Mouse (Mus musculus) neural tube, embryonic 13.5 days (tissue): Measurements from ENCODE around the gene Pde4d. TPM values are rescaled to one million over a fixed set of nuclear protein-coding genes. Genes with fewer than 3 reads are reported as not detected.

Experiments used
- ATAC-seq: fragments of 200-750 bp; cut with Nextera tagmentation; 2 replicates; pipeline ENCODE4 v1.8.0; 2017; ENCODE audit warnings: low read depth, mild to moderate bottlenecking, moderate TSS enrichment, moderate library complexity
- H3K27ac ChIP-seq: fragments of 300-500 bp; sonication (generic); replicated peaks from 2 replicates; pipeline ENCODE4 v1.5.1; 2015; ENCODE audit warnings: moderate library complexity, mild to moderate bottlenecking, inconsistent platforms
- H3K27me3 ChIP-seq: fragments of 300-500 bp; sonication (generic); 2 replicates; pipeline ENCODE4 v1.6.1; 2015; ENCODE audit warnings: mild to moderate bottlenecking, inconsistent platforms
- H3K36me3 ChIP-seq: fragments of 300-500 bp; sonication (generic); 2 replicates; pipeline ENCODE4 v1.6.1; 2015; ENCODE audit warnings: mild to moderate bottlenecking, inconsistent platforms
- H3K4me1 ChIP-seq: fragments of 300-500 bp; sonication (generic); replicated peaks from 2 replicates; pipeline ENCODE4 v1.6.1; 2015; ENCODE audit warnings: inconsistent platforms
- H3K4me2 ChIP-seq: fragments of 300-500 bp; sonication (generic); 2 replicates; pipeline ENCODE4 v1.6.1; 2015; ENCODE audit warnings: inconsistent platforms, mild to moderate bottlenecking, moderate library complexity
- H3K4me3 ChIP-seq: fragments of 300-500 bp; sonication (generic); 2 replicates; pipeline ENCODE4 v1.5.1; 2015; ENCODE audit warnings: mild to moderate bottlenecking, inconsistent platforms
- H3K9ac ChIP-seq: fragments of 300-500 bp; sonication (generic); 2 replicates; pipeline ENCODE4 v1.6.1; 2015; ENCODE audit warnings: moderate library complexity, mild to moderate bottlenecking, inconsistent platforms
- H3K9me3 ChIP-seq: fragments of 300-500 bp; sonication (generic); 2 replicates; pipeline ENCODE4 v1.6.1; 2016; ENCODE audit warnings: inconsistent platforms
- WGBS: fragments of 180-500 bp; shearing (Covaris S2); methylation state at CpG from one replicate; pipeline ENCODE4 v1.1.7; 2015; 5-methylcytosine and 5-hydroxymethylcytosine counted together
- polyA plus RNA-seq: library from polyadenylated mRNA; unstranded; fragments of >200 nt; fragmentation: Nextera tagmentation; extraction: Ambion mirVana; gene quantifications from 2 replicates; pipeline ENCODE4 v1.2.1, GENCODE M21; 2015

Pde4d gene
- polyA plus RNA-seq, 1 experiment from 2014 or later: 15.5 TPM

DNA sequence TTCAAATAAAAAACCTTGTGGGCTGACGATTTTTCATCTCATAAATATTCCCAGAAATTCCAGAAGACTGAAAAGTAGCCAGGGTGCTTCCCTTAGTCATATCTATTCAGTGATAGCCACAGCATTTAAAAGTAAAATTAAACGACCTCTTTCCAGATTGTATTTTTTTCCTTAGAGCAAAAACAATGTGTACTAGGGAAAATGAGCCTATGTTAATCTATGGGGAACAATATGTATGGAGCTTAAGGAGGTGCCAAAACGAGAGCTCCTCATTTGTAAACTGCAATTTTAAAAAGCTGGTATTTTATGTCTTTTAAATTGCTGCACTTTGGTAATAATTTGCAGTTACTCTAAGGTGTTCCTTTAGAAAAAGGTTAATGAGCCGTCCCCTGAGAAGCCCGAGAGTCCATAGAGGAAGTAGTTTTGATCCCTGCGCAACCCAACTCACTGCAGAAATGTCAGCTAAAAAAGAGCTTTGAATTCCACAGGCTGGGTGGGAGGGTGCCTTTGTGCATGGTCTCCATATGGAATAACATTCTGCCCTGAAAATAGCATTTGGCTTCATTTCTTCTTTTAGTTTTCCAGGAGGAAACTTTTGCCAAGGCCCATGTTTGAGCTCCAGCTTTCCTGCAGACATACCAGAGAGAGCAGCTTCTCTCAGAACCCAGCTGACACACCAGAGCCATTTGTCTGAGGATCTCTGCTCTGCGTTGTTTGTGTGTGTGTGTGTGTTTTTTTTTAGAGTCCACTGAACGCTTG, 1222.0 kb downstream of the Pde4d start:
- ATAC-seq: no peak
- H3K4me1 ChIP-seq: peaks cover 5% of the 10 kb centered on the region; the same call in 1 of the 2 replicates
- H3K9me3 ChIP-seq: no peaks in the 10 kb centered on the region
- H3K4me2 ChIP-seq: no peak overlapping the region
- no peak overlapping the region for H3K27ac ChIP-seq
- H3K9ac ChIP-seq: no peak overlapping the region
- H3K27me3 ChIP-seq: no peaks in the 10 kb centered on the region
- H3K4me3 ChIP-seq: no peak overlapping the region
- 40% methylated on average over 8 of the region's 8 CpGs for WGBS
- H3K36me3 ChIP-seq: no peaks in the 10 kb centered on the region

DNA sequence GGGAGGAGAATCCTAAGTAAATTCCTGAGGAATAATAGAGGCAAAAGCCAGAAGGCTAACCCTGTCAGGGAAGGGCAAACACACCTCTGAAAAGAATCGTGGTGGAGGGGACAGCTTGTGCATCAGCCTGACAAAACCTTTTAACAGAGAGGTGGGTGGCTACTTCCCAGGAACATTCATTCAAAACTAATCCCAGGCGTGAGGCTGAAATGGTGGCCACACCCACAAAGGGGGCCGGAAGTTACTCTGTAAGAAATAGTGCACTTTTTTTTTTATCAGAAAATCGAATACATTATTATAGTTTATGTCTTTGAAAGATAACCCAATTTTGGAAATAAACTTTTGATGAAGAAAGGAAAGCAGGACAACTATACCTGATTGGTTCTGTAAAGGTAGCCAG, 1227.3 kb downstream of the Pde4d start:
- WGBS: 68% methylated on average over 4 of the region's 4 CpGs
- Histone ChIP-seq H3K4me2 (no peak overlapping the region), H3K9me3 (no peaks in the 10 kb centered on the region), H3K4me1 (no peaks in the 10 kb centered on the region), H3K9ac (no peak overlapping the region), H3K36me3 (no peaks in the 10 kb centered on the region), H3K4me3 (no peak overlapping the region), H3K27me3 (no peaks in the 10 kb centered on the region), H3K27ac (no peak overlapping the region)
- no peak for ATAC-seq

DNA sequence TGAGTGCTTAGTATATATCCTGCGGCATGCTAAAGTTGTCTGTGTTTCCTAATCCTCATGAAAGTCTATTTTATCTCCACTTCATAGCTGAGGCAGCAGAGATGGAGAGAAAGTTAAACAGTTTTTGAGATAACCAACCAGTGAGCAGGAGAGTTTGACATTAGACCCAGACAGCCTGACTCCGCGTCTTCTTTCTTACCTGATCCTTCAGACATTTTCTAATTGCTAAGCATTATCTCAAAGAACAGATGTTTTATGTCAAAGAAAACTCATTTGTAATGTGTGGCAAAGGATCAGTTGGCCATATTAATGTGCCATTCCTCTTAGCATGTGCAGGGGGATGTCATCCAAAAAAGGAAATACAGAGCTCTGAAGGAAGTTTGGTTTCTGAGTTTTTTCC, 1227.9 kb downstream of the Pde4d start:
- WGBS: 93% methylated on average over 3 of the region's 3 CpGs
- H3K9ac ChIP-seq: no peak overlapping the region

DNA sequence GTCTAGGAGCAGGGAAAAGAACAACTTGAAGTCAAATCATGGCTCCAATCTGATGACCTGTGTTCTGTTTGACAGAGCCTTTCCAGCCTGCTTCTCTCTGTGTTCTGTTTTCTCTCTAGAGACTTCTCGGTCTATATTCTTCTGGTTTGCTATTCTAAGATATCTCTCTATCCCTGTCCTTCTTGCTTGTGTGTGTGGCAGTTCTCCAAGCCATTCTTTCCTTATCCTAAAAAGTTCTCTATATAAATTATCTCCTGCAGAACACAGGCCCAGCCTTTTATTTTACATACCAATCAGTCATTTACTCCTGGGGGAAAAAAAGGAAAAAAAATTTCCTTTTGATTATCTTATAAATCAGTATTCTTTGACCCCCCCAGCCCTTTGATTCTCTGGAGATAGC, 1229.2 kb downstream of the Pde4d start:
- H3K27ac ChIP-seq: no peak overlapping the region
- WGBS: 94% methylated on average over 1 of the region's 1 CpGs
- no peak for ATAC-seq
- H3K9me3 ChIP-seq: no peaks in the 10 kb centered on the region
- H3K4me3 ChIP-seq: no peak overlapping the region
- peaks cover 3% of the 10 kb centered on the region; the same call in 1 of the 2 replicates for H3K4me1 ChIP-seq
- H3K27me3 ChIP-seq: no peaks in the 10 kb centered on the region
- no peaks in the 10 kb centered on the region for H3K36me3 ChIP-seq
- no peak overlapping the region for H3K4me2 ChIP-seq
- H3K9ac ChIP-seq: no peak overlapping the region

More for the DNA sequence above, 1227.9 kb downstream of the Pde4d start:
- ATAC-seq: no peak
- H3K4me2 ChIP-seq: no peak overlapping the region
- H3K27me3 ChIP-seq: no peaks in the 10 kb centered on the region
- H3K9me3 ChIP-seq: no peaks in the 10 kb centered on the region
- no peak overlapping the region for H3K27ac ChIP-seq
- no peaks in the 10 kb centered on the region for H3K36me3 ChIP-seq
- no peak overlapping the region for H3K4me3 ChIP-seq
- no peaks in the 10 kb centered on the region for H3K4me1 ChIP-seq

DNA sequence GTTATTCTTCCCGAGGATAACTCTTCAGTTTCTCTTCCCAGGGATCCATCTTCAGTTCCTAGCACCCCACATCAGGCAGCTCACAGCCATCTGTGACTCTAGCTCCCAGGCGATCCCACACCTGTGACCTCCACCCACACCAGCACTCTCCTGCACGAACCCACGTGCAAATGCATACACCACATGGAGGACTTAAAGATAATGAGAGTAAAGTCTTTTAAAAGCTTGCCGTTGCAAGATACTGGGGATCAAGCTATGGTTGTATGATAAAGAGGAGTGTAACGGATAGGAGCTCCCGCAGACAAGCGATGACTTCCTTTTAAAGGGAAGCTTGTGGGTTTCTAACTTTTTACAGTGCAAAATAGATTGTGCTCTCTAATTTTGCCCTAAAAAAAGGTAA, 1230.5 kb downstream of the Pde4d start:
- no peak for ATAC-seq
- no peak overlapping the region for H3K4me3 ChIP-seq
- no peaks in the 10 kb centered on the region for H3K36me3 ChIP-seq
- H3K9ac ChIP-seq: no peak overlapping the region
- 92% methylated on average over 8 of the region's 8 CpGs for WGBS
- H3K4me1 ChIP-seq: peaks cover 12% of the 10 kb centered on the region
- H3K27me3 ChIP-seq: no peaks in the 10 kb centered on the region
- H3K4me2 ChIP-seq: no peak overlapping the region
- no peaks in the 10 kb centered on the region for H3K9me3 ChIP-seq
- H3K27ac ChIP-seq: no peak overlapping the region

DNA sequence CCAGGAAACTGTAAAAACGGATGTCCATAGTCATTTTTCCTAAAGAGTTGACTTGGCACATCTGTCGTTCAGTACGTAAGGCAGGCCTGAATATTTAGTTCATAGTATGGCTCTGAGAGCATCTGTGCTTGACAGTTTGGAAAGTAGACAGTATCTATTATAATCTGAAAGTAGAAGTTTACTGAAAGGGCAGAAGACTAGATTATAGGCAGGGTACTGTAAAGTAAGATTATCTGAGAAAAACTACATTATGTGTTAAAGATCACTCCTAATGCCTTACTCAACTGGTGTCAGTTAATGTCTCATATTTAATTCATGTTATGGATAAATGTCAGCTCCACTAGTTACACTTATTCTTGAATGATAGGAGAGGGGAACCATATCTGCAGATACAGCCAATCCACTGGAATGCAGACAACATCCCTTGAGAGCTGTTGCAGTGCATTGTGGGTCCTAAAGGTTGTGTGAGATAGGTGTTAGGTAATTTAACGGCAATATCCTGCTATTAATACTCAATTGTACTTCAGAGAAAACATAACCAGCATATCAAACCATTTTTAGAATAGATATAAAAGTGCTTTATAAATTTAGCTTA, 1232.0 kb downstream of the Pde4d start:
- Histone ChIP-seq H3K36me3 (no peaks in the 10 kb centered on the region), H3K9me3 (no peaks in the 10 kb centered on the region), H3K27ac (no peak overlapping the region), H3K4me3 (no peak overlapping the region), H3K27me3 (no peaks in the 10 kb centered on the region), H3K4me1 (peaks cover 25% of the 10 kb centered on the region), H3K9ac (no peak overlapping the region), H3K4me2 (no peak overlapping the region)
- no peak for ATAC-seq
- 85% methylated on average over 4 of the region's 4 CpGs for WGBS

DNA sequence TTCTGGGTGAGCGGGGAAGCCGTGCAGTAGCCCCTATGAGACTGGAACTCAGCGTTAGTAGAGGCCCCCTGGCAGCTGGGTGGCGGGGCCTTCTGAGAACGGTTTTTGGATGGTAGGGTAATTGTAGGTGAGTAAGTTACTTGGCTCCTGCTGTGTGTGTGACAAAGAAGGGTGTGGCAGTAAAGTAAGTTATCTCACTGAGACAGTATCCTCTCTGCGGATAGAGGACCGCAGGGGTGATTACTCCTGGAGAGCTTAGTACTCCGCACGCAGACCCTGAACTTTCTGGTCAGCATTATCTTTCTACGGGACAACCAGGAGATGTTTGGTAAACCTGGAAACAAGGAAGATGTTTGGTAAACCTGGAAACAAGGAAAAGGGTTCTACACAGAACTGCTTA, 1233.3 kb downstream of the Pde4d start:
- Histone ChIP-seq H3K9ac (no peak overlapping the region), H3K27ac (no peak overlapping the region), H3K4me1 (peaks cover 25% of the 10 kb centered on the region), H3K9me3 (no peaks in the 10 kb centered on the region), H3K27me3 (no peaks in the 10 kb centered on the region), H3K4me3 (no peak overlapping the region), H3K4me2 (no peak overlapping the region), H3K36me3 (no peaks in the 10 kb centered on the region)
- ATAC-seq: no peak
- WGBS: 68% methylated on average over 10 of the region's 10 CpGs

DNA sequence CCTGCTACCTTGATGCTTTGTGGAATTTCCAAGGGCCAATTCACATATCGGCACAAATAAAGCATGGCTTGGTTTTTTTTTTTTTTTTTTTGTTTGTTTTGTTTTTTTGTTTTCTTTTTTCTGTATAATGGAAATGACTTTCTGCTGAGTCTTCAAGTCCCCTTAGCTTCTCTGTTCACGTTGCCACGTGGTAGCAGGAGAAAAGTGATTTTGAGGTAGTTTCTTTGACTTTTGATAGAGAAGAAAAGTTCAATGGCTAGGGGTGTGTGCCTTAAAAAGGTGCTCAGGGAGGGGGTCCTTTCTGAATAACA, 1235.2 kb downstream of the Pde4d start:
- Histone ChIP-seq H3K4me2 (peak overlapping the region; percentile 77), H3K4me1 (peaks cover 25% of the 10 kb centered on the region), H3K27me3 (no peaks in the 10 kb centered on the region), H3K4me3 (peak overlapping the region; percentile 43), H3K27ac (no peak overlapping the region), H3K9ac (peak overlapping the region; percentile 66), H3K9me3 (no peaks in the 10 kb centered on the region), H3K36me3 (no peaks in the 10 kb centered on the region)
- no peak for ATAC-seq
- WGBS: 10% methylated on average over 3 of the region's 3 CpGs

DNA sequence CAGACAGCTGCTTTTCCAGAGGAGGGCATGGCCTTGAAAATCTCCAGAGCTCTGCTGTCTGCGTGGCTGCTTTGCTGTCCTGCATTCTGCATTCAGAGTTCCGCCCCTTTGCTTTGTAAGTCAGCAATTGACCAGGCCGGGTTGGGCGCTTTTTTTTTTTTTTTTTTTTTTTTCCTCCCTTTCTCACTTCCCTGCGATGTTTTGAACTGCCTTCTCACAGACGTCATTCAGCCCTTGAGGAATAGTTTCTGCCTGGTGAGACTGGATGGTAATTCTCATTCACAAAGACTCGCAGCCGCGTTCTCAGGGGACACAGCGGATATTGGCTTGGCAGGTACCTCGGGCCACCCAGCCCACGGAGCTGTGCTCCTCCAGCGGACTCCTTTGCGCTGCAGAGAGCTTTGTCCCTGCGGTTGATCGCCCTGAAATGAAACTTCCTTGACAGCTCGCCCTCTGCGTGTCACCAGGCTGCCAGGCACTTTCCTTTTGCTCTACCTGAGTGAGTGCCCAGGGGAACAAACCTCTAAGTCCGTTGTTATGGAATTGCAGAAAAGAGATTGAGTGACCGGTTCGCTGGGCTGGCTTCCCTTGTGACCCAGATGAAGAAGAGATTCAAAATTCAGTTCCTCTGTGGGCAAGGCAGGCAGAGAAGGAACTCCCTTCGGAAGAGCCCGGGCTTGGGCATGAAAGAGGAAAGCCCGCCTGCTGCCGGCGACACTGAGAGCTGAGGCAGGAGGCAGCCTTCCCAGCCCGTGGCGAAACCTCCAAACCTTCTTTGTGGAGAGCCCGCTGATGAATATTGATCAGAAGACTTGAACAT, 1235.8 kb downstream of the Pde4d start:
- Histone ChIP-seq H3K9ac (peak overlapping the region; percentile 66), H3K27me3 (no peaks in the 10 kb centered on the region), H3K9me3 (no peaks in the 10 kb centered on the region), H3K36me3 (no peaks in the 10 kb centered on the region), H3K4me1 (peaks cover 25% of the 10 kb centered on the region), H3K27ac (no peak overlapping the region), H3K4me2 (peak overlapping the region; percentile 77), H3K4me3 (peak overlapping the region; percentile 43)
- under 1% methylated on average over 29 of the region's 29 CpGs for WGBS
- ATAC-seq: peak; percentile 38; the same call in 1 of the 2 replicates

DNA sequence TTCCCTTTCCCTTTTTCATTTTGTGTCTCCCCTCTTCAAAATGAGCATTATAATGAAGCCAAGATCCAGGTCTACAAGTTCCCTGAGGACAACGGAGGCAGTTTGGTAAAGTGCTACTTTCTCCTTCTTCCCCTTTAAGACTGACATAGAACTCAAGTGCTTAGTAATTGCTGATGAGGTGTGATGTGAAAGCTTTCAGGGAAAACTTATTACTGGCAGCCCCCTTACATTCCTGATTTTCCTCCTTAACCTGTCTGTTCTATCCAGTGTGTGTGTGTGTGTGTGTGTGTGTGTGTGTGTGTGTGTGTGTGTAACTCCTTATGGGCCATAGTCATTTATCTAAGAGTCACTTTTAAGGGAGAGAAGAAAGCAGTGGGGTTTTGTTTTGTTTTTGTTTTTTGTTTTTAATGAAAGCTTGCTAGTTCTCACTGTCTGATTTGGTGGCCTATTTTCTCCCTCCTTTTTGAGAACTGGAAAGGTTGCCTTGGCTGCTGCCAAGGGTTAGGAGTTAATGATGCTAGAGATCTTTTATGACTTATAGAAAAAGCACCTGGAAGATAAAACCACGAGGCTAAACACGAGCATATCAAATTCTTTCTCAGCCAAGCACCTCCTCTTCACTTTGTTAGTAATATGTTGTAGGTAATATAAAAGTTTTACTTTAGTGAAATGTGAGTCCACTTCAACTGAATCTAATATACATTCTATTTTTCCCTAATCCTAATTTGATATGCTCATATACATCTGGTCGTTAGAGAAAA, 1236.5 kb downstream of the Pde4d start:
- H3K9ac ChIP-seq: peak overlapping the region; percentile 66
- H3K4me2 ChIP-seq: peak overlapping the region; percentile 77
- peak overlapping the region; percentile 43 for H3K4me3 ChIP-seq
- H3K27ac ChIP-seq: no peak overlapping the region
- WGBS: 25% methylated on average over 4 of the region's 4 CpGs
- H3K9me3 ChIP-seq: no peaks in the 10 kb centered on the region
- H3K36me3 ChIP-seq: no peaks in the 10 kb centered on the region
- no peaks in the 10 kb centered on the region for H3K27me3 ChIP-seq
- H3K4me1 ChIP-seq: peaks cover 25% of the 10 kb centered on the region
- ATAC-seq: no peak

DNA sequence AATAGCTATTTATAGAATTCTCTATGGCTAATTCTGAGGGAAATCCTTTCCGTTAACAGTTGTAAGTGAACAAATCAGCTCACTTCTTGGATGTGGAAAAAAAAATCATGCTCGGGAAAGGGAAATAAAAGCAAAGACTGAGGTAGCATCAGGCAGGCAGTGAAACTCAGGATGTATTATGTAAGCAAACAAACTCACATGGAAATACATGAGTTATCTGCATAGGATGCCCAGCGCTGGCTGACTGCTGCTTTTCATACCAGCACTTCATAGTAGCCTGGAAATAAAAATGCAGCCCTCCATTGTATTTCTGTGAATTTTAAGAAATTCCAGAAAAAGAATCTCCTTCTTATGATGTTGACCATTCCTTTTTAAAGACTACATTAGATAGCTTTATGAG, 1237.2 kb downstream of the Pde4d start:
- 55% methylated on average over 3 of the region's 3 CpGs for WGBS
- Histone ChIP-seq H3K4me3 (no peak overlapping the region), H3K4me1 (peaks cover 27% of the 10 kb centered on the region), H3K27me3 (no peaks in the 10 kb centered on the region), H3K36me3 (no peaks in the 10 kb centered on the region), H3K9me3 (no peaks in the 10 kb centered on the region), H3K9ac (no peak overlapping the region), H3K27ac (no peak overlapping the region), H3K4me2 (no peak overlapping the region)
- no peak for ATAC-seq

DNA sequence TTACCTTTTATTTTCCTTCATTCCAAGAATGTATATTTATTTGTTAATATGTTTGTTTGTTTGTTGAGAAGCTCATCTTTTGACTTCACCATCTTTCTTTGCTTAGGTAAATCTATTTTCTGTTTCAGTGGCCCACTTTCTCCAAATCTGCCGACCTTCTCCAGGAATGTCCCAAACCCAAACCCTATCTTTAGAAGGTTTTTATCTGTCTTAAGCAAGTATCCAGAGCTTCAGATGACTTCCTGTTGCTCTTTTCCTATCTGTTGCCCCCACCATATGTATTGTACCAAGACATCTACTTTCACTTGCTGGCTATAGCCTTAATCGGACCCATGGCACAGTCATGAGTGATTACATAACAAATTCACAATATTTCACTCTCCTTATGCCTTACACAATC, 1238.4 kb downstream of the Pde4d start:
- Histone ChIP-seq H3K4me1 (peaks cover 35% of the 10 kb centered on the region), H3K27me3 (no peaks in the 10 kb centered on the region), H3K36me3 (no peaks in the 10 kb centered on the region), H3K9me3 (no peaks in the 10 kb centered on the region), H3K4me2 (no peak overlapping the region), H3K27ac (no peak overlapping the region), H3K4me3 (no peak overlapping the region), H3K9ac (no peak overlapping the region)
- WGBS: 90% methylated on average over 2 of the region's 2 CpGs
- no peak for ATAC-seq
